Mouse (Mus musculus) left cerebral cortex, adult 18-20 months (tissue): Measurements from ENCODE around the gene Gpd2. TPM values are rescaled to one million over a fixed set of nuclear protein-coding genes. Genes with fewer than 3 reads are reported as not detected.

Source experiments
- DNase-seq, 2 experiments: peaks; one replicate each; pipeline ENCODE4 v3.0.0; 2021 to 2022; ENCODE audit warnings: low spot score in 2 of 2, mixed read lengths in 1 of 2
- total RNA-seq, 2 experiments: library from RNA; stranded (reverse); gene quantifications; 2 replicates each; pipeline ENCODE4 v1.2.3; 2021

Gene Gpd2
- total RNA-seq, 2 experiments from 2014 or later = 88.3 to 91.8 TPM

DNA sequence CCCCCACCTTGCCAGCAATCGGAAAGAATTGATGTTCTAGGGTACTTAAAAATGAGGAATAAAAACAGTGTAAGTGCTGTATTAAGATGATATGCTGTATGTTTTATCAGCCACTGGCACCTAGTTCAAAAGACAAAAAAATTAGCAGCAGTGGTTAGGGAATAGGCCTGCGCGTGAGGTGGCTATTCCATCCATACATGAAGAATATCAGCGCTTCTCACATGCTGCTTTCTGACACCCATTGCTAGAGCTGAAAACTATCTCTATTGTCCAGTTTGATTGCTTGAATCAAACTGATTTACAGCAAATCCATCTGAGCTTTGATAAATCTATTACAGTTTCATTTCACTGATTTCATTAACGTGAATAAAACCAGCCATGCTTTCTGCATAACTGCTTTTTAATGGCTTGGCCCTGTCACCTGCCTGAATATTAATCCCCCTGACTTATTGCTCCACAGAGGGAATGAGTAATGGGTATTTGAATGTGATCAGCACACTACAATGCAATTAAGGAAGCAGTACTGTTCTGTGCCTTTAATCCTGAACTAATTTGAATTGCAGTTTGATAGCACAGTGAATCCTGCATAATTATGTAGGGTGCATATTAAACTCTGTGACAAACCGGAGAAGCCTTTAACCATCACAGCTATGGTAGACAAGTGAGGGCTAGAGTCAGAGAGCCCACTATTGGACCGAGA is 137.9 kb downstream of the Gpd2 start:
- DNase-seq = no peak

DNA sequence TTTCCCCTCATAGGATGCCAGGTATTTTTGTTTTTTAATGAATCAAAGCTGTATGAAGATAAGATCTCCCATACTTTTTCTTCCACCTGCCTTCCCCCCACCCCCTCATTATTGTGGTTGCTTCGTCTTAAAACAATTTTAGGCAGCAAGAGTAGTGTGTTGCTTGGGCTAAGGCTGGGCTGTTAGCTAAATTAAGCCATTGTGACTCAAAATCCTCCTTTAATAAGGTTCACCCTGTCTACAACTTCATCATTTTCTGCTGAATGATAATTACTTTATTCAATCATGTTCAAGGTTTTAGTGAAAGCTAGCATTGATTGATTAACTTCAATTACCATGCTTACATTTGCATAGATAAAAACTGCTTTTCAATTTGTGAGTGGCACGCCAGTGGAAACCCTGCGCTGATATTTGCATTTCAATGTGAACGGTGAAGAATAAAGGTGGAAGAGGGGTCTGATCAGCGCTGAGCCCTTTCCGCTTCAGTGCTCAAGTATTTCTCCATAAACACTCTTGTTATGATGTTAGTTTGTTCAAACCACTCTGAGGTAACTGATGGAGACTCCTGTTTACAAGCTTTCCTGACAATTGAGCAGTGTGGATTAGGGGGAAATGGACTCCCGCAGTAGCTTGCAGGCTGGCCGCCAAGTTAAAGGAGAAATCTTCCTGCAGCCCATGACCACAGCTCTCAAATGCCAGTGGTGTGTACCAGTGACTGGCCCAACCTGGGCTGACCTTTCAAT is 140.9 kb downstream of the Gpd2 start:
- no peak for DNase-seq

DNA sequence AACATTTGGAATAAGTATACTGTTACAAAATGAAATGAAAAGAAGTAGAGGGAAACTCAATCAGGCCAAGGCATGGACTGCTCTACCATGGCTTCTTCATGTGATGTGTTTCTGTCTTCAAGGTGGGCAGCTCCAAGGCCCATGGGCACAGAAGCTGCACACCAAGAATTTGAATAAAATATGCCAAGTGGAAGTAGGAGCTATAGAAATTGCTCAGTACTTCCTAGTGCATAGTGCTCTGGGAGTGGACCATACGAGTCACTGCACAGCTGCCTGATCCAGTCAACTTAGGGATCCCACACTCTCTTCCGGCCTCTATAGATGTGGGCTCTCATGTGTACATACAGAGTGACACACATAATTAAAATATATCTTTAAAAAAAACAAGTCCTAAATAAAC is 147.2 kb downstream of the Gpd2 start:
- DNase-seq = no peak

DNA sequence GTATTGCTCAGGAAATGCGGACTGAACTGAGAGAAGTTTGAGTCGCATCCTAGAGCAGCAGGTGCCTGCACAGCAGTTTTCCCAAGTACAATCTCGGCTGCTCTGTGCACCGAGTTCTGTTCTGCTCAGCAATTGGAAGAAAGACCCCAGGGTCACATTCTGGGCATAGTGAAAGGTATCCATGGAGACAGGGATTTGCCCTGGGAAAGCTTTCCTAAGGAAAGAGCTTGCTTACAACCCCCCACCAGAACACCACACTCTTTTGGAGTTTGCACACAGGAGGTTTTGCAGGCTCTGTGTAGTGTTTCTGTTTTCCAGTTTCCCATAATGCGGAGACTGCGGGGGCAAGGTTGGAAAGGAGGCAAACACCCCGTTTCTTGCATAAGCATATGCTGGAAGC is 150.4 kb downstream of the Gpd2 start:
- DNase-seq = peak; percentile 5 to 16

DNA sequence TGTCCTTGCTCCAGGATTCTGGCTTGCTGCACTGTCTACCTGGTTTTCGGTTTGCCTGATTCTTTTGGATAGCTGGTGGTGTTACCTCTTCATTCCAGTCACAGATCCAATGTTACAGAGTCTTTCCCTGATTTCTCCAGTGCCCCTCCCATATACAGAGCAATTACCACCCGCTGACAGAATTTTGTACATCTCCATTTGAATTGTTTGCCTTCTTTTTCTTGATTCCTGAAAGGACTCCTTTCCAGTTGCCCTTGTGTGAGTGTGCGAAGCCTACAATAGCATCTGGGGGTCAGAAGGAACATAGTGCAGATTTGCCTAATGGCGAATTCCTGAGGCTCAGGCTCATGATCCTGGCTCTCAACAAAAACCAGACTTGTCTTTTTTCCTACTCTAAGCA is 157.6 kb downstream of the Gpd2 start:
- no peak for DNase-seq

DNA sequence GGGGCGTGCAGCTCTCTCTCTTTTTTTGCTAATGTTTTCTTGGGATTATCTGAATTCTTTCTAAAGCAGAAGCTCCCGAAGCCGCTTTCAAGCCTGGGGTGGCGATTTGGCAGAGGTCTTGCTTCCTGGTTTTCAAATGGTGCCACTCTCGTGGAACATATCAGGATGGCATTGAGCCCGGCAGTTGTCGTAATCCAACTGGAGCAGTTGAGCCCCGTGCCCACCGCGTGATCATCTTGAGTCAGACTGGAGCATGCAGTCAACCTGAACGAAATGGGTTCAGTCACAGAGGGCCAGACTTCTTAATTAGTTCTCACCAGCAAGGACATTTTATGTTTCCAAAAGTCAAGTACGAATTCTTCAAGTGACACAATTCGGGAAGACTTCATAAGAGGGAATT is 158.6 kb downstream of the Gpd2 start:
- DNase-seq = no peak

DNA sequence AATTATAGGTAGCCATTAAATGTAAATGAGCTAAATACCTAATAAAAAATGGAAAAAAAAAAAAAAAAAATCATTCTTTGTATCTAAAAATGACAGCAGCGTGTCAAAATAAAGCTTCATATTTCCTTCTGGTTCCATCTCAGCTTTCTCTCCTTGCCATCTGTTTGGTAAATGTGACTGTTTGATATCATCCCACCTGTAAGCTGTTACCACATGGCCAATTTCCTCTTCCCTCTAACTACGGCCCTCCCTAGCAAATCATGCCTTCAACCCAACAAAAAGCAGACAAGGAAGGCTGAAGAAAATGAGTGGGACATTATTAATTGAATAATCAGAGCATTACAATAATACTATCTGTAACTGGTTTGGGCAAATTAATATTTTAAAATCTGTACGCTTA is 160.3 kb downstream of the Gpd2 start:
- no peak for DNase-seq

DNA sequence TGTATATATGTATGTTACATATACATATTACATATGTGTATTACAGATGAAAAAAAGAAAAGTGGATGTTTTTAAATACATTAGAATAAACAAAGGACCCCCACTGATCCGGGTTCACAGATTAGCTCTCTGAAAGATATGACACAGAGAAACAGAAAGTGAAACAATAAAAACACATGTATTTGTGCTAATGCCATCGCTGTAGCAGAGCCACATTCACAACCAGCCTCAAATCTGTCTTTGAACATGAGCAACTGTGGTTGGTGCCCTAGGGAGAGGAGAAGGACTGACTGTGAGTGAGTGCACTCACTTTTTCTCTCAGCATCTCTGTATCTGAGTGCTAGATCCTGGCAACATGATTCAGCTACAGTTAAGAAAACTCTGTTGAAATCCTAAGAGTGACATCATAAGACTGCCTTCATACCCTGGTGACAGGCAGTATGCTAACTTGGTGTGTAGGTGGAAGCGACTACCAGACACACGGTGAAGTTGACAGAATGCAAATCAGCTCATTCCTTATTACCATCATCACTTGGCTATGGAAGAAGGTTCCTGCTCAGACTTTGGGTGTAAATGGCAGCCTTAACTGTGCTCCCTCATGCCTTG is 170.1 kb downstream of the Gpd2 start:
- no peak for DNase-seq

DNA sequence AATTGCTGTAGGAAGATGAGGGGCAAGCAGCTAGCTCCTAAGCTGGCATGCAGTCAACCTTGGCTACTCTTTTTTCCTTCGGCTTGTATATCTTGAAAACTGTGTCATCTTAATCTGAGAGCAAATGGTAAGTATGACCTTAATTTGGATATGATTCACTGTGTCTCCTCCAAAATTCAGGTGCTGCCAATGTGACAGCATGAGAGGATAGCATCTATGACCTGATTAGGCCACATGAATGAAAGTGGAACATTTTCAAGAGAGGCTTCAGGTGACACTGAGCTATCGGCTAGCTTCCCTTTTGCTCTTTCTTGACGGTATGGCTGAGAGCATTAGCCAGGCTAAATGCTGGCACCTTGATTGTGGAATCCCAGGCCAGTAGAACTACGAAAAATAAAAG is 171.0 kb downstream of the Gpd2 start:
- DNase-seq = no peak

DNA sequence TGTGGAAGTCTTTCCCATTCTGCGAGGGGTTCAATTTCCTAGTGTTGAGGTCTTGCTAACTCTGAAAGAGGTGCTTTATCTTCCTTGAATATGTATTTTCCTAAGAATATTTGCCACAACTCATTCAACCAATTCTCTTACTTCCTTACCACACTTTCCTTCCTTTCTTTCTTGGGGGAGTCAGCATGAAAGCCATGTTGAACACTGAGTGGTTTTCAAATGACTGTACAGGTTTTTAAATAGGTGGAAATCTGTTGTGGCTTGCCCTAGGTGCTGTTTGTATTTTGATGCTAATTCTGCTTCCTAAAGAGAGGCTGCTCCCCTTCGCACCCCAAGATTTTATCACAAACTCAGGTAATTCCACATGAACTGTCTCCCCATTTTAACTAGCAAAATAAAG is 174.1 kb downstream of the Gpd2 start:
- no peak for DNase-seq

DNA sequence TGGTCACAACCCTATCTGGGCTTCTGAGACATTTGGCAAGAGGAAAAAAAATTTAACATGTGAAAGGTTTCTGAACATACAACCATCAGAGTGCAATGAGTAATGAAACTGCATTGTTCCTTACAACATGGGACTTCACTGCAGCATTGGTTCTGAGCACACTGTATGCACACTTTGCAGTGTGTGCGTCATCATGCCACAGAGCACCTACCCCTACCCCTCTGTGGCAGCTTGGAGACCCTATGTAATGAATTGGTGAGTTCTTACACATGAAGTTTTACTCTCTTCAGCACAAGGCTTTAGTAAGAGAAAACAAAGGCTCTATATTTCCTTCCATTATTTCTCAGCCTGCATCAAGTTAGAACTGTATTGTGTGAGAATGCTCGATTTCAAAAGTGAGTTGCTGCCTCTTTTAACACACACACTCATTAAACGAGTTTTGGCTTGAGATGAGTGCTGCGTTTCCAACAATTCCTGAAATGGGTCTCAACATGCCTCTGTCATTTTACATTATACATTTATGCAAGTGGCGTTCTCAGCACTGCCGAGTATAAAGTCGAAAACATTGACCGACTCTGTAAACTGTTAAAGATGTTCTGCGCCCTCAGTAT is 177.2 kb downstream of the Gpd2 start:
- no peak for DNase-seq

DNA sequence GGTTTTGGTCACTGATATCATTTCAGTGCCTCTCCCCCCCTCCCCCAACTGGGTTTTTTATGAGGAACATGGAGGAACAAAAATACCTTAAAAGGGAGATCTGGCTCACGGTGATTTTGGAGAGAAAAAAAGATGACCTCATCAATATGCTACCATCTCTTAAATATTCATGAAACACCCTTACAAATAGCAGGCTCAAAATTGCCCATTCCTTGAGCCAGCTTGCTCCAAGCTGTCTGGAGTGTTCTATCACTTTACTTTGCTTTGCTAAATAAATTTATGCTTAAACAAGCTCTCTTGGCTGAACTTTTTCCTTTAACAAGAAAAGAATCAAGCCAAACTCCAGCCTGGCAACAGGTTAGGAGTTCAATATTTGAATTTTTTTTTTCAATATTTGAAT is 179.3 kb downstream of the Gpd2 start:
- no peak for DNase-seq

Other genes starting within 250 kb of the Gpd2 start
- gene Nr4a2, start 113.6 kb upstream of the Gpd2 start, total RNA-seq = 10 to 100 TPM; 38.4 to 71.5 TPM